Mouse (Mus musculus): Measurements from ENCODE around the gene Mup16.
"Not testable (repeated sequence)": the region's sequence is repeated elsewhere in the genome, so short reads cannot be mapped to it uniquely, and the experiment has no call there.

The Mup16 gene

GRCm38 (mm10) chr4:61519431-61519830, at the start of gene Mup16:
Mup16 (minus strand) TSS chr4:61519531.
- in situ Hi-C loops (cut with MseI, MboI): not testable (repeated sequence)

GRCm38 (mm10) chr4:61555887-61556286, 36.6 kb upstream of the Mup16 start:
- in situ Hi-C loops (cut with MseI, MboI): not testable (repeated sequence)

All from mouse trophoblast stem cell (cell line).